Mouse (Mus musculus): ENCODE measurements around the gene Tnfrsf12a.

GRCm38 (mm10) chr17:23719455-23719854 is 42.2 kb upstream of the Tnfrsf12a start:
- TF ChIP-seq CTCF (conservative IDR thresholded peaks at IDR 0.05; ENCODE audit: low read length) (no peak), NANOG (IDR thresholded peaks at IDR 0.05; ENCODE audit: borderline replicate concordance, low read length) (no peak), POU5F1 (IDR thresholded peaks at IDR 0.05; ENCODE audit: borderline replicate concordance, low read length) (no peak)
